Mouse (Mus musculus) MEL (cell line): ENCODE data around the gene Il4i1. TPM values are rescaled to one million over a fixed set of nuclear protein-coding genes. Genes with fewer than 3 reads are reported as not detected.

Source experiments
- DNase-seq: peaks from one replicate; pipeline ENCODE4 v3.0.0; 2011; ENCODE audit warnings: low read depth, low spot score
- H3K27ac ChIP-seq: 2 replicates; pipeline ENCODE4 v1.5.1; 2012; ENCODE audit warnings: low read depth, mild to moderate bottlenecking, control low read depth, low read length, moderate library complexity; ENCODE audit not compliant: control insufficient read depth
- H3K27me3 ChIP-seq, 2 experiments: fragments of 150-350 bp in 1 of 2; sonication (generic) in 1 of 2; 2 replicates each; pipeline ENCODE4 v1.6.1; 2012; ENCODE audit warnings: low read length in 2 of 2, mild to moderate bottlenecking in 2 of 2, improper control_type of control experiment in 1 of 2, moderate library complexity in 1 of 2; ENCODE audit not compliant: insufficient read depth in 2 of 2, control insufficient read depth in 1 of 2
- H3K36me3 ChIP-seq, 2 experiments: 2 replicates each; pipeline ENCODE4 v1.6.1; 2012 to 2014; ENCODE audit warnings: low read length in 2 of 2, improper control_type of control experiment in 1 of 2, inconsistent platforms in 1 of 2, mild to moderate bottlenecking in 1 of 2; ENCODE audit not compliant: insufficient read depth in 2 of 2, control insufficient read depth in 1 of 2
- H3K4me1 ChIP-seq, 2 experiments: fragments of 150-350 bp in 1 of 2; sonication (generic) in 1 of 2; 2 replicates each; pipeline ENCODE4 v1.6.1; 2012; ENCODE audit warnings: low read length in 2 of 2, improper control_type of control experiment in 1 of 2, mild to moderate bottlenecking in 1 of 2; ENCODE audit not compliant: insufficient read depth in 2 of 2, control insufficient read depth in 1 of 2
- H3K4me3 ChIP-seq, 2 experiments: fragments of 150-350 bp in 1 of 2; sonication (generic) in 1 of 2; 2 replicates each; pipeline ENCODE4 v1.5.1; 2012; ENCODE audit warnings: low read depth in 2 of 2, low read length in 2 of 2, mild to moderate bottlenecking in 2 of 2, moderate library complexity in 2 of 2, control low read depth in 1 of 2, improper control_type of control experiment in 1 of 2; ENCODE audit not compliant: control insufficient read depth in 1 of 2, insufficient read depth in 1 of 2
- H3K79me2 ChIP-seq: 2 replicates; pipeline ENCODE4 v1.6.1; 2012; ENCODE audit warnings: mild to moderate bottlenecking, low read length, moderate library complexity; ENCODE audit not compliant: control insufficient read depth, poor library complexity, insufficient read depth
- H3K9ac ChIP-seq: 2 replicates; pipeline ENCODE4 v1.6.1; 2012; ENCODE audit warnings: low read depth, mild to moderate bottlenecking, control low read depth, low read length, moderate library complexity; ENCODE audit not compliant: control insufficient read depth, poor library complexity, severe bottlenecking
- H3K9me3 ChIP-seq: fragments of 150-350 bp; sonication (generic); replicated peaks from 2 replicates; pipeline ENCODE4 v1.6.1; 2012; ENCODE audit warnings: mild to moderate bottlenecking, low read length, improper control_type of control experiment, moderate library complexity; ENCODE audit not compliant: insufficient read depth
- CHD2 ChIP-seq: IDR thresholded peaks from 2 replicates; pipeline ENCODE4 v1.6.1; 2011; ENCODE audit warnings: low read length, improper control_type of control experiment
- CTCF ChIP-seq, 3 experiments: IDR thresholded peaks in 2 of 3; conservative IDR thresholded peaks in 1 of 3; 2 replicates each; pipeline ENCODE4 v1.5.1; 2011 to 2012; ENCODE audit warnings: low read length in 3 of 3, low read depth in 2 of 3, mild to moderate bottlenecking in 2 of 3, improper control_type of control experiment in 1 of 3, inconsistent platforms in 1 of 3, mixed read lengths in 1 of 3, moderate library complexity in 1 of 3; ENCODE audit not compliant: control insufficient read depth in 1 of 3, insufficient read depth in 1 of 3, poor library complexity in 1 of 3, severe bottlenecking in 1 of 3
- E2F4 ChIP-seq: IDR thresholded peaks from 2 replicates; pipeline ENCODE4 v1.6.1; 2011; ENCODE audit warnings: low read depth, low read length, improper control_type of control experiment, borderline replicate concordance
- ELF1 ChIP-seq: IDR thresholded peaks from 2 replicates; pipeline ENCODE4 v1.6.1; 2014; ENCODE audit warnings: low read depth, mild to moderate bottlenecking, inconsistent platforms, low read length, improper control_type of control experiment, moderate library complexity
- EP300 ChIP-seq, 2 experiments: IDR thresholded peaks; 2 replicates each; pipeline ENCODE4 v1.6.1; 2011; ENCODE audit warnings: improper control_type of control experiment in 2 of 2, low read length in 2 of 2, low read depth in 1 of 2, mild to moderate bottlenecking in 1 of 2
- ETS1 ChIP-seq: IDR thresholded peaks from 2 replicates; pipeline ENCODE4 v1.6.1; 2012; ENCODE audit warnings: low read depth, mild to moderate bottlenecking, inconsistent platforms, low read length, improper control_type of control experiment, moderate library complexity
- MAX ChIP-seq: IDR thresholded peaks from 2 replicates; pipeline ENCODE4 v1.6.1; 2011; ENCODE audit warnings: low read length, improper control_type of control experiment
- MAZ ChIP-seq: IDR thresholded peaks from 2 replicates; pipeline ENCODE4 v1.6.1; 2012; ENCODE audit warnings: low read depth, mild to moderate bottlenecking, inconsistent platforms, low read length, improper control_type of control experiment
- MYB ChIP-seq: IDR thresholded peaks from 2 replicates; pipeline ENCODE4 v1.6.1; 2011; ENCODE audit warnings: mild to moderate bottlenecking, low read depth, low read length, improper control_type of control experiment
- MYC ChIP-seq: IDR thresholded peaks from 2 replicates; pipeline ENCODE4 v1.6.1; 2011; ENCODE audit warnings: low read depth, mild to moderate bottlenecking, low read length, improper control_type of control experiment, moderate library complexity
- POLR2A ChIP-seq, 2 experiments: IDR thresholded peaks; 2 replicates each; pipeline ENCODE4 v1.6.1; 2011 to 2012; ENCODE audit warnings: low read length in 2 of 2, mild to moderate bottlenecking in 2 of 2, control low read depth in 1 of 2, improper control_type of control experiment in 1 of 2, low read depth in 1 of 2, moderate library complexity in 1 of 2; ENCODE audit not compliant: control insufficient read depth in 1 of 2, insufficient read depth in 1 of 2, poor library complexity in 1 of 2
- POLR2AphosphoS2 ChIP-seq: IDR thresholded peaks from 2 replicates; pipeline ENCODE4 v1.6.1; 2011; ENCODE audit warnings: low read length, improper control_type of control experiment
- SIN3A ChIP-seq: IDR thresholded peaks from 2 replicates; pipeline ENCODE4 v1.6.1; 2012; ENCODE audit warnings: low read length, improper control_type of control experiment, inconsistent platforms
- SMC3 ChIP-seq: IDR thresholded peaks from 2 replicates; pipeline ENCODE4 v1.6.1; 2011; ENCODE audit warnings: low read depth, low read length, improper control_type of control experiment
- TBP ChIP-seq: IDR thresholded peaks from 2 replicates; pipeline ENCODE4 v1.8.0; 2011; ENCODE audit warnings: low read depth, low read length, improper control_type of control experiment
- USF2 ChIP-seq, 2 experiments: IDR thresholded peaks; 2 replicates each; pipeline ENCODE4 v1.6.1; 2011 to 2012; ENCODE audit warnings: improper control_type of control experiment in 2 of 2, low read length in 2 of 2, borderline replicate concordance in 1 of 2, inconsistent platforms in 1 of 2, low read depth in 1 of 2, mild to moderate bottlenecking in 1 of 2; ENCODE audit not compliant: insufficient read depth in 1 of 2
- ZMIZ1 ChIP-seq: IDR thresholded peaks from 2 replicates; pipeline ENCODE4 v1.6.1; 2012; ENCODE audit warnings: low read depth, mild to moderate bottlenecking, inconsistent platforms, low read length, improper control_type of control experiment, moderate library complexity
- ZNF384 ChIP-seq: IDR thresholded peaks from 2 replicates; pipeline ENCODE4 v1.6.1; 2012; ENCODE audit warnings: low read depth, mild to moderate bottlenecking, inconsistent platforms, low read length, improper control_type of control experiment
- polyA plus RNA-seq, 2 experiments: library from polyadenylated mRNA; stranded (reverse) in 1 of 2; unstranded in 1 of 2; fragments of >175 nt in 1 of 2; fragments of >200 nt in 1 of 2; gene quantifications; 2 replicates each; pipeline versions ENCODE4 v1.2.1 to v1.2.4; 2012; ENCODE audit warnings: low replicate concordance in 2 of 2, low read depth in 1 of 2; ENCODE audit not compliant: insufficient read length in 2 of 2, insufficient read depth in 1 of 2, missing spikeins in 1 of 2
- total RNA-seq: library from RNA; depleted of rRNA; stranded (reverse); fragments of 300-350 nt; gene quantifications from 2 replicates; pipeline ENCODE4 v1.2.3, GENCODE M21; 2012

Il4i1 gene
- total and polyA plus RNA-seq, 3 experiments, result 0.54 to 0.73 TPM; not detected in 1

DNA sequence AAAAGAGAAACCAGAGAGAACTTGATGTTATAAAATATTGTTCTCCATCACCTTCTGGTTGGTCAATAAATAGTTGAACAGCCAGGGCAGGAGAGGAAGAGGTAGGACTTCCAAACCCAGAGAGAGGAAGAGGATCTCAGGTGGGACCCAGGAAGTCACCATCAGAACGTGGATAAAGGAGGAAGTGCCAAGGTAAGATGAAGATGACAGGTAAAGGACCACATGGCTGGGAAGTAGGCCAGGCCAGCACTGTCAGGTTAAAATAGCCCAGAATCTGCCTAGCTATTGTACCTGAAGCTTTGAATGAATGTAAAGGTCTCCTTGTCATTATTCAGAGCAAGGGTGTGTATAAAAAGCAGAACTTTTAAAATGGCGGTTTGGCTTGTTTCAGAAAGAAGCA, 7.3 kb upstream of the Il4i1 start:
- Histone ChIP-seq H3K4me3 (no peak overlapping the region), H3K9me3 (no peaks in the 10 kb centered on the region), H3K4me1 (peaks cover 0 to under 1% of the 10 kb centered on the region in 2 experiments; a peak in 1 of 4 replicates), H3K36me3 (peaks cover under 1 to 2% of the 10 kb centered on the region in 2 experiments; a peak in 1 of 4 replicates), H3K79me2 (no peaks in the 10 kb centered on the region), H3K27me3 (no peaks in the 10 kb centered on the region; a peak in 1 of 4 replicates), H3K27ac (no peak overlapping the region), H3K9ac (no peak overlapping the region)
- no peak for DNase-seq
- TF ChIP-seq ZNF384 (no peak), POLR2AphosphoS2 (no peak), ELF1 (no peak), CTCF (IDR thresholded peaks at IDR 0.05 in 2 of 3, conservative IDR thresholded peaks at IDR 0.05 in 1 of 3; ENCODE audit: control insufficient read depth in 1 of 3, insufficient read depth in 1 of 3, low read depth in 2 of 3, low read length in 3 of 3, poor library complexity in 1 of 3, severe bottlenecking in 1 of 3) (no peak)

DNA sequence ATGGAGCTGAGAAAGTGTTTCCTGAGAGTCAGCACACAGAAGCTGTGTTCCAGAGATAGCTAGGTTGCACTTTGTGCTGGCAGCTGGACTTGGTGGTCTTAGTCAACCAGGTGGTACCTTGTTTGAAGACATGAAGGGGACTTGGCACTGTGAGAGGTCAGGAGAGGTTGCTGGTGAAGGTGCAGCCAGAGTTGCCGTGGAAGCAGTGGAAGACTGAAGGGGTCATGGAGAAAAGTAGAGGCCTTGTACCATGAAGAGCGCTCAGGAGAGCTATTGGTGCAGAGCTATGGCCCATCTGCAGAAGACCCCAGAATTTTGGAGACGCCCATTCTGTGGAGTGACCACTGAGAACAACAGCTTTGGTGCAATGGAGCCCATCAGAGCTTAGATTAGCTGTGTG, 6.7 kb upstream of the Il4i1 start:
- TF ChIP-seq MAX, result no peak
- TF ChIP-seq SMC3, result no peak
- no peak for TF ChIP-seq EP300 (IDR thresholded peaks at IDR 0.05; ENCODE audit: low read depth in 1 of 2, low read length in 2 of 2)
- no peak for TF ChIP-seq SIN3A
- TF ChIP-seq TBP, result no peak
- TF ChIP-seq POLR2AphosphoS2, result no peak
- TF ChIP-seq ZMIZ1, result no peak
- no peak for TF ChIP-seq POLR2A (IDR thresholded peaks at IDR 0.05; ENCODE audit: control insufficient read depth in 1 of 2, insufficient read depth in 1 of 2, low read depth in 1 of 2, low read length in 2 of 2, poor library complexity in 1 of 2)
- TF ChIP-seq CHD2, result no peak
- no peak for TF ChIP-seq USF2 (IDR thresholded peaks at IDR 0.05; ENCODE audit: borderline replicate concordance in 1 of 2, insufficient read depth in 1 of 2, low read depth in 1 of 2, low read length in 2 of 2)
- TF ChIP-seq MYB, result no peak
- TF ChIP-seq MAZ, result no peak
- no peak for TF ChIP-seq MYC
- no peak for TF ChIP-seq E2F4
- no peak for TF ChIP-seq CTCF (IDR thresholded peaks at IDR 0.05 in 2 of 3, conservative IDR thresholded peaks at IDR 0.05 in 1 of 3; ENCODE audit: control insufficient read depth in 1 of 3, insufficient read depth in 1 of 3, low read depth in 2 of 3, low read length in 3 of 3, poor library complexity in 1 of 3, severe bottlenecking in 1 of 3)
- TF ChIP-seq ETS1, result no peak
- TF ChIP-seq, all 39 proteins: peak for 0
- no peaks in the 10 kb centered on the region; a peak in 1 of 4 replicates for H3K27me3 ChIP-seq
- H3K27ac ChIP-seq, result no peak overlapping the region
- no peaks in the 10 kb centered on the region for H3K9me3 ChIP-seq
- no peaks in the 10 kb centered on the region for H3K79me2 ChIP-seq
- H3K9ac ChIP-seq, result no peak overlapping the region
- peaks cover 0 to 6% of the 10 kb centered on the region in 2 experiments; a peak in 2 of 4 replicates for H3K4me1 ChIP-seq
- no peak for DNase-seq
- H3K4me3 ChIP-seq, result no peak overlapping the region
- H3K36me3 ChIP-seq, result peaks cover 2% of the 10 kb centered on the region in 2 experiments; a peak in 1 of 4 replicates
